Mouse (Mus musculus) left cerebral cortex, postnatal 4 days (tissue): Measurements from ENCODE around the gene 4933406M09Rik. TPM values are rescaled to one million over a fixed set of nuclear protein-coding genes. Genes with fewer than 3 reads are reported as not detected.

Experiments used
- DNase-seq: peaks from one replicate; pipeline ENCODE4 v3.0.0-alpha.2; 2022
- intact Hi-C: fragments of 180-260 bp; cut with DNase I; formaldehyde crosslinking; loops from one replicate; pipeline ENCODE4 v1.15.1; 2025
- total RNA-seq, 2 experiments: library from RNA; stranded (reverse); gene quantifications; 2 replicates each; pipeline ENCODE4 v1.2.3; 2021

The 4933406M09Rik gene
- total RNA-seq, 2 experiments from 2014 or later, result not detected

GRCm38 (mm10) chr1:134426289-134426688 is 40.5 kb downstream of the 4933406M09Rik start:
- intact Hi-C loops, result no loop called here
- DNase-seq, result no peak

- intact Hi-C loops, result no loop called here
- DNase-seq, result no peak
Observed at GRCm38 (mm10) chr1:134433002-134433401, 47.3 kb downstream of the 4933406M09Rik start.

- intact Hi-C loops, result no loop called here
- DNase-seq, result no peak
Observed at GRCm38 (mm10) chr1:134433473-134433872, 47.7 kb downstream of the 4933406M09Rik start.

GRCm38 (mm10) chr1:134435414-134435813 is 49.7 kb downstream of the 4933406M09Rik start:
- DNase-seq, result peak; percentile 11
- intact Hi-C loops, result no loop called here

GRCm38 (mm10) chr1:134440437-134440836 is 54.7 kb downstream of the 4933406M09Rik start:
- no peak for DNase-seq
- intact Hi-C loops, result no loop called here

Other genes starting within 250 kb of the 4933406M09Rik start
- gene Chil1, start 203.8 kb upstream of the 4933406M09Rik start, total RNA-seq, result 1 to 10 TPM; 1.1 to 2.0 TPM
- under 1 TPM in 1 of 2 experiments, not detected in 1; 0.18 TPM for gene Mybph, start 192.5 kb upstream of the 4933406M09Rik start, total RNA-seq
- gene Adora1, start 150.5 kb upstream of the 4933406M09Rik start, total RNA-seq, result 10 to 100 TPM; 75.5 to 76.4 TPM
- not detected for gene Myog, start 96.0 kb upstream of the 4933406M09Rik start, total RNA-seq
- 10 to 100 TPM; 62.6 to 72.1 TPM for gene Ppfia4, start 53.0 kb upstream of the 4933406M09Rik start, total RNA-seq
- 100 to 1,000 TPM; 110 to 122 TPM for gene Tmem183a, start 24.0 kb upstream of the 4933406M09Rik start, total RNA-seq
- 10 to 100 TPM; 13.1 to 18.5 TPM for gene Cyb5r1, start 19.6 kb downstream of the 4933406M09Rik start, total RNA-seq
- 10 to 100 TPM; 55.4 to 57.5 TPM for gene Adipor1, start 29.4 kb downstream of the 4933406M09Rik start, total RNA-seq
- 10 to 100 TPM; 37.1 to 38.7 TPM for gene Klhl12, start 69.6 kb downstream of the 4933406M09Rik start, total RNA-seq
- 10 to 100 TPM; 38.2 to 38.5 TPM for gene Rabif, start 108.7 kb downstream of the 4933406M09Rik start, total RNA-seq
- not detected for gene Mgat4e, start 163.7 kb downstream of the 4933406M09Rik start, total RNA-seq
- gene Kdm5b, start 174.2 kb downstream of the 4933406M09Rik start, total RNA-seq, result 100 to 1,000 TPM in 1 of 2 experiments, 10 to 100 TPM in 1; 98.4 to 107 TPM